Mouse (Mus musculus): Measurements from ENCODE around the gene Prpsap1. TPM values are rescaled to one million over a fixed set of nuclear protein-coding genes. Genes with fewer than 3 reads are reported as not detected.
"Not testable (repeated sequence)": the region's sequence is repeated elsewhere in the genome, so short reads cannot be mapped to it uniquely, and the experiment has no call there.

Gene Prpsap1
- polyA plus RNA-seq, 1 experiment from 2014 or later: 181 TPM

DNA sequence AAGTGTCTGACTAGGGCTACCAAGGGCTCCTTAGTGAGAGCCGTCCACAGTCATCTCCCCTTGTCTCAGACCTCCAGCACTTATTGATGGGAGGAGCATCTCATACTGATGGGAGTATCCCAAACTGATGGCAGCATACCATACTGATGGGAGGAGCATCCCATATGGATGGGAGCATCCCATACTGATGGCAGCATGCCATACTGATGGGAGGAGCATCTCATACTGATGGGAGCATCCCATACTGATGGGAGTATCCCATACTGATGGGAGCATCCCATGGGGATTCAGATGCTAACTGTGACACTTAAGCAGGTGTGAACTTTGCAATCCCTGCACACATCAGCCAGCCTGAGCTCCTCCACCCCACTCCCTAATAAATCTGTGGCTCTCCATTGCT, 1.5 kb downstream of the Prpsap1 start:
- not testable (repeated sequence) for H3K4me2 ChIP-seq (ENCODE audit: low read length); H3K9ac ChIP-seq (ENCODE audit: low read depth, low read length); H3K36me3 ChIP-seq (ENCODE audit: control insufficient read depth, insufficient read depth, low read length); H3K27ac ChIP-seq (ENCODE audit: low read depth, low read length); ATAC-seq; H3K27me3 ChIP-seq (replicated peaks; ENCODE audit: control insufficient read depth, insufficient read depth, low read length); H3K4me3 ChIP-seq (ENCODE audit: low read length); H3K9me3 ChIP-seq (ENCODE audit: control insufficient read depth, low read length)
- WGBS: 75% methylated on average over 1 of the region's 1 CpGs
- H3K4me1 ChIP-seq (ENCODE audit: control insufficient read depth, insufficient read depth, low read depth, low read length): peaks cover 10% of the 10 kb centered on the region

DNA sequence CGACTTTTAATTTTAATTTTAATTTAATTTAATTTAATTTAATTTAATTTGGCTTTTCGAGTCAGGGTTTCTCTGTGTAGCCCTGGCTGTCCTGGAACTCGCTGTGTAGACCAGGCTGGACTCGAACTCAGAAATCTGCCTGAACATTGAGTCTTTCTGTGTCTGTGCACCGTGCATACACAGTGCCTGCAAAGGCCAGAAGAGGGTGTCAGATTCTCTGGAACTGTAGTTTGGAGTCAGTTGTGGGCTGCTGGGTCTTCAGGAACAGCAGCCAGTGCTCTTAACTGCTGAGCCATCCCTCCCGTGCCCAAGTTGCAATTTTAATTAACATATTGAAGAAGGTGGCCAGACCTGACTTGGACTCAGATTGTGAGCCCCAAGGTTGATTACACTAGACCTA, 2.7 kb downstream of the Prpsap1 start:
- no peak overlapping the region for H3K4me3 ChIP-seq (ENCODE audit: low read length)
- no peak for ATAC-seq
- 66% methylated on average over 6 of the region's 6 CpGs for WGBS

DNA sequence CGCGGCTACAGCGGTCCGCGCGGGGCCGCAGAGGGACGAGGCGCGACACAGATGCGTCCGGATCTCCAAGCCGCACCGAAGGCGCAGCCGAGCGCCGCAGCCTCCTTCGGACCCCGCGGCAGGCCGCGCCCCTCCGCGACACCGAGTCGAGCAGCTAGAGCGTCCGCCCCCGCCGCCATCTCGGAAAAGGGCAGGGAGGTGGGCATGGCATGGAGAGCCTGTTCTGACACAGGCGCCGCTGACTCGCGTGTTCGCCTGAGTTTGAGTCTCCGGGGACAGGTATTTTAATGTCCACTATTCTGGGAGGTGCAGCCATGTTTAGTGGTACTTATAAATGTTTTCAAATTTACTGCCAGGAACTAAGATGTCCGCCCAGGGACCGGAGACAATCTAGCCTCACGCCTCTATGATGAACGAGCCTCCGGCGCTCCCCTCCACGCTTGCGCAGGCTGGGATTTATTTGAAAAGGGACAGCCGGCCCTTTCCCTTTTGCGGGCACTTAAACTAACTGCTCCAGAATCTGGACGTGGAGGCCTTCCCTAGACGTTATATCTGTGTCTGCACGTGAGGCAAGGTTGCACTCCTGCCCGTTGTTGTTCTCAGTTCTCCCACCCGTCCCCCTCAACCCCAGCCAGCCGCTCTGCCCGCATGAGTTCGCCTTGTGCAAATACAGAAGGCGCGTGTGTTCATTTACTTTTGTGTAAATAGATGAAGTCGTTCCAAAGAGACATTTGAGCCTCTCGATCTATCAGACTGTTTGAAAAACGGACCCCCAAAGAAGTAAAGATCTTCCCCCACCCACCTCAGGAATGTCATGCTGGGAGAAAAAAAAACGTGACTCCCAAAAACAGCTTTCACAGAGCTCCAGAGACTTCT, 3.5 kb downstream of the Prpsap1 start:
- Histone ChIP-seq H3K27ac (ENCODE audit: low read depth, low read length) (peak overlapping the region; percentile 92), H3K9me3 (ENCODE audit: control insufficient read depth, low read length) (no peaks in the 10 kb centered on the region), H3K9ac (ENCODE audit: low read depth, low read length) (peak overlapping the region; percentile 96), H3K27me3 (replicated peaks; ENCODE audit: control insufficient read depth, insufficient read depth, low read length) (no peaks in the 10 kb centered on the region), H3K36me3 (ENCODE audit: control insufficient read depth, insufficient read depth, low read length) (peaks cover 8% of the 10 kb centered on the region; the same call in 1 of the 2 replicates), H3K4me1 (ENCODE audit: control insufficient read depth, insufficient read depth, low read depth, low read length) (peaks cover 10% of the 10 kb centered on the region), H3K4me2 (ENCODE audit: low read length) (peak overlapping the region; percentile 62), H3K4me3 (ENCODE audit: low read length) (peak overlapping the region; percentile 91)
- ATAC-seq: peak; percentile 96
- under 1% methylated on average over 50 of the region's 62 CpGs for WGBS

More for the DNA sequence above, 2.7 kb downstream of the Prpsap1 start:
- H3K36me3 ChIP-seq (ENCODE audit: control insufficient read depth, insufficient read depth, low read length): no peaks in the 10 kb centered on the region
- H3K9me3 ChIP-seq (ENCODE audit: control insufficient read depth, low read length): no peaks in the 10 kb centered on the region
- H3K4me2 ChIP-seq (ENCODE audit: low read length): no peak overlapping the region
- peaks cover 10% of the 10 kb centered on the region for H3K4me1 ChIP-seq (ENCODE audit: control insufficient read depth, insufficient read depth, low read depth, low read length)
- H3K9ac ChIP-seq (ENCODE audit: low read depth, low read length): no peak overlapping the region
- H3K27ac ChIP-seq (ENCODE audit: low read depth, low read length): no peak overlapping the region
- no peaks in the 10 kb centered on the region for H3K27me3 ChIP-seq (replicated peaks; ENCODE audit: control insufficient read depth, insufficient read depth, low read length)

- under 1% methylated on average over 21 of the region's 39 CpGs for WGBS
- Histone ChIP-seq H3K36me3 (ENCODE audit: control insufficient read depth, insufficient read depth, low read length) (peaks cover 13% of the 10 kb centered on the region), H3K27me3 (replicated peaks; ENCODE audit: control insufficient read depth, insufficient read depth, low read length) (no peaks in the 10 kb centered on the region), H3K27ac (ENCODE audit: low read depth, low read length) (peak overlapping the region; percentile 92), H3K4me1 (ENCODE audit: control insufficient read depth, insufficient read depth, low read depth, low read length) (peaks cover 10% of the 10 kb centered on the region), H3K4me3 (ENCODE audit: low read length) (peak overlapping the region; percentile 91), H3K9me3 (ENCODE audit: control insufficient read depth, low read length) (no peaks in the 10 kb centered on the region), H3K9ac (ENCODE audit: low read depth, low read length) (peak overlapping the region; percentile 96), H3K4me2 (ENCODE audit: low read length) (peak overlapping the region; percentile 62)
- ATAC-seq: peak; percentile 73; the same call in 1 of the 2 replicates
Measured at GRCm38 (mm10) chr11:116489771-116490231, 4.2 kb downstream of the Prpsap1 start.

- Histone ChIP-seq H3K4me2 (ENCODE audit: low read length) (peak overlapping the region; percentile 62), H3K9me3 (ENCODE audit: control insufficient read depth, low read length) (no peaks in the 10 kb centered on the region), H3K4me1 (ENCODE audit: control insufficient read depth, insufficient read depth, low read depth, low read length) (peaks cover 10% of the 10 kb centered on the region), H3K4me3 (ENCODE audit: low read length) (peak overlapping the region; percentile 91), H3K36me3 (ENCODE audit: control insufficient read depth, insufficient read depth, low read length) (peaks cover 19% of the 10 kb centered on the region), H3K27ac (ENCODE audit: low read depth, low read length) (no peak overlapping the region), H3K9ac (ENCODE audit: low read depth, low read length) (peak overlapping the region; percentile 96), H3K27me3 (replicated peaks; ENCODE audit: control insufficient read depth, insufficient read depth, low read length) (no peaks in the 10 kb centered on the region)
- WGBS: 71% methylated on average over 14 of the region's 14 CpGs
- no peak for ATAC-seq
Measured at GRCm38 (mm10) chr11:116488693-116489375, 5.2 kb downstream of the Prpsap1 start.

DNA sequence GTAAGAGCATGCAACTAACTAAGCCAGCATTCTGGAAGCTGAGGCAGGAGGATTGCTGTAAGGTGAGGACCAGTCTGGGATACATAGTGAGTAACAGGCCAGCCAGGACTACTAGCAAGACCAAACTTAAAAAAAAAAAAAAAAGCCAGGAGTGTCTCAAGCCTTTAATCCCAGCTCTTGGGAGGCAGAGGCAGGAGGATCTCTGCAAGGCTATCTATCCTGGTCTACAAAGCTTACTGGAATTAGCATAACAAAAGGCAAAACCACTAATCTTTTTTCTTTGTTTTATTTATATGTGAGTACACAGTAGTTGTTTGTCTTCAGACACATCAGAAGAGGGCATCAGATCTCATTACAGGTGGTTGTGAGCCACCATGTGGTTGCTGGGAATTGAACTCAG, 5.8 kb downstream of the Prpsap1 start:
- H3K36me3 ChIP-seq (ENCODE audit: control insufficient read depth, insufficient read depth, low read length): peaks cover 22% of the 10 kb centered on the region
- H3K27me3 ChIP-seq (replicated peaks; ENCODE audit: control insufficient read depth, insufficient read depth, low read length): no peaks in the 10 kb centered on the region
- no peak for ATAC-seq
- peaks cover 10% of the 10 kb centered on the region for H3K4me1 ChIP-seq (ENCODE audit: control insufficient read depth, insufficient read depth, low read depth, low read length)
- no peak overlapping the region for H3K27ac ChIP-seq (ENCODE audit: low read depth, low read length)
- no peak overlapping the region for H3K9ac ChIP-seq (ENCODE audit: low read depth, low read length)
- H3K4me3 ChIP-seq (ENCODE audit: low read length): no peak overlapping the region
- H3K9me3 ChIP-seq (ENCODE audit: control insufficient read depth, low read length): no peaks in the 10 kb centered on the region
- no peak overlapping the region for H3K4me2 ChIP-seq (ENCODE audit: low read length)

DNA sequence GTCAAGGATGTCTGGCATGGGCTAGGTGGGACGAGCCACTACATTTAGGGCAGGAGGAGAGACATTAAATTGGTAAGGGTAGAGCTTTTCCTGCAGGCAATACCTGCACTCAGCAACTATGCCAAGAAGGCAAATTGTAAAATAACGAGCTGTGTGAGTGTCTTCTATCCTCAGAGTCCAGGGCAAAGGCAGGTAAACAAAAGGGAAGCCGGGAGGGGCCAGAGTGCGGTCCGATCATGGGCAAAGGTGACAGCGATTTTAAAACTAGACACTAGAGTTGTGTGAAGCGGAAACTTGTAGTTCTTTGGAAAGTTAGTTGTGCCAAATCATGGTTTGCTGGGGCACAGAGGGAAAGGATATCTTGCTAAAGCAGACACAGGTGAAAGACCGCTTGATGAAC, 9.7 kb downstream of the Prpsap1 start:
- ATAC-seq: no peak
- peaks cover 42% of the 10 kb centered on the region for H3K36me3 ChIP-seq (ENCODE audit: control insufficient read depth, insufficient read depth, low read length)

GRCm38 (mm10) chr11:116481776-116482175, 12.2 kb downstream of the Prpsap1 start:
- Histone ChIP-seq H3K4me1 (ENCODE audit: control insufficient read depth, insufficient read depth, low read depth, low read length) (no peaks in the 10 kb centered on the region), H3K9ac (ENCODE audit: low read depth, low read length) (no peak overlapping the region), H3K27me3 (replicated peaks; ENCODE audit: control insufficient read depth, insufficient read depth, low read length) (no peaks in the 10 kb centered on the region), H3K27ac (ENCODE audit: low read depth, low read length) (no peak overlapping the region), H3K36me3 (ENCODE audit: control insufficient read depth, insufficient read depth, low read length) (peaks cover 58% of the 10 kb centered on the region), H3K9me3 (ENCODE audit: control insufficient read depth, low read length) (no peaks in the 10 kb centered on the region), H3K4me3 (ENCODE audit: low read length) (no peak overlapping the region), H3K4me2 (ENCODE audit: low read length) (no peak overlapping the region)
- 61% methylated on average over 7 of the region's 7 CpGs for WGBS
- no peak for ATAC-seq

More for the DNA sequence above, 9.7 kb downstream of the Prpsap1 start:
- Histone ChIP-seq H3K4me2 (ENCODE audit: low read length) (no peak overlapping the region), H3K9ac (ENCODE audit: low read depth, low read length) (no peak overlapping the region), H3K27me3 (replicated peaks; ENCODE audit: control insufficient read depth, insufficient read depth, low read length) (no peaks in the 10 kb centered on the region), H3K4me3 (ENCODE audit: low read length) (no peak overlapping the region), H3K9me3 (ENCODE audit: control insufficient read depth, low read length) (no peaks in the 10 kb centered on the region), H3K27ac (ENCODE audit: low read depth, low read length) (no peak overlapping the region), H3K4me1 (ENCODE audit: control insufficient read depth, insufficient read depth, low read depth, low read length) (peaks cover 7% of the 10 kb centered on the region)
- 93% methylated on average over 8 of the region's 8 CpGs for WGBS

DNA sequence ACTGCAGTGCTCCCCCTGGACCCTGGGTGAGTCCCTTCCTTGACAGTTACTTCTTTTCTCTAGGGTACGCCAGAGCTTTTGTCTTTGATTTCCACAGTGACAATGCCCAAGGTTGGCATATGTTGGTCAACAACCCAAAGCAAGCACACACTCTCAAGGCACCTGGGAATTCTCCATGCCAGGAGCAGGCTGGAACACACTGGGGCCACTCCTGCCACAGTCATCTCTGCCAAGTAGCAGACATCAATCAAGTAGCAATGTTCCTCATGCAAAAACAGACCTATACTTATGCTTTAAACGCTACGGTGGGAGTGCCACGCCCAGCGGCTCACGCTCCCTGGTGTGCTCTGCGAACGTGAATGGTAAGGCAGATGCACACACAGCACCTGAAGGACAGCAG, 13.0 kb downstream of the Prpsap1 start:
- no peaks in the 10 kb centered on the region for H3K9me3 ChIP-seq (ENCODE audit: control insufficient read depth, low read length)
- no peak overlapping the region for H3K4me3 ChIP-seq (ENCODE audit: low read length)
- H3K4me2 ChIP-seq (ENCODE audit: low read length): no peak overlapping the region
- no peaks in the 10 kb centered on the region for H3K4me1 ChIP-seq (ENCODE audit: control insufficient read depth, insufficient read depth, low read depth, low read length)
- no peak overlapping the region for H3K9ac ChIP-seq (ENCODE audit: low read depth, low read length)
- ATAC-seq: no peak
- no peaks in the 10 kb centered on the region for H3K27me3 ChIP-seq (replicated peaks; ENCODE audit: control insufficient read depth, insufficient read depth, low read length)
- H3K36me3 ChIP-seq (ENCODE audit: control insufficient read depth, insufficient read depth, low read length): peaks cover 56% of the 10 kb centered on the region
- WGBS: 93% methylated on average over 8 of the region's 8 CpGs
- H3K27ac ChIP-seq (ENCODE audit: low read depth, low read length): no peak overlapping the region
